Mouse (Mus musculus) brown adipose tissue, adult 24 weeks (tissue): ENCODE measurements around the gene Nfkbie. TPM values are rescaled to one million over a fixed set of nuclear protein-coding genes. Genes with fewer than 3 reads are reported as not detected.
A peak's percentile ranks its signal among the peaks of the same experiment; 100 is the strongest.

Experiments
- H3K27ac ChIP-seq: fragments of 200-500 bp; replicated peaks from 2 replicates; pipeline ENCODE4 v1.5.1; 2012; ENCODE audit warnings: low read depth, mild to moderate bottlenecking, low read length
- H3K4me1 ChIP-seq: fragments of 200-500 bp; 2 replicates; pipeline ENCODE4 v1.6.1; 2012; ENCODE audit warnings: low read length, mixed read lengths; ENCODE audit not compliant: control insufficient read depth, insufficient read depth, insufficient read length
- H3K4me3 ChIP-seq: fragments of 200-500 bp; 2 replicates; pipeline ENCODE4 v1.5.1; 2012; ENCODE audit warnings: low read depth, mild to moderate bottlenecking, low read length, moderate library complexity; ENCODE audit not compliant: insufficient read depth
- polyA plus RNA-seq: library from polyadenylated mRNA; stranded (reverse); fragments of >200 nt; gene quantifications from 2 replicates; pipeline ENCODE4 v1.2.4, GENCODE M21; 2012; ENCODE audit not compliant: missing spikeins, insufficient read depth, insufficient read length

Gene Nfkbie
- polyA plus RNA-seq, 1 experiment, result 1.4 TPM

DNA sequence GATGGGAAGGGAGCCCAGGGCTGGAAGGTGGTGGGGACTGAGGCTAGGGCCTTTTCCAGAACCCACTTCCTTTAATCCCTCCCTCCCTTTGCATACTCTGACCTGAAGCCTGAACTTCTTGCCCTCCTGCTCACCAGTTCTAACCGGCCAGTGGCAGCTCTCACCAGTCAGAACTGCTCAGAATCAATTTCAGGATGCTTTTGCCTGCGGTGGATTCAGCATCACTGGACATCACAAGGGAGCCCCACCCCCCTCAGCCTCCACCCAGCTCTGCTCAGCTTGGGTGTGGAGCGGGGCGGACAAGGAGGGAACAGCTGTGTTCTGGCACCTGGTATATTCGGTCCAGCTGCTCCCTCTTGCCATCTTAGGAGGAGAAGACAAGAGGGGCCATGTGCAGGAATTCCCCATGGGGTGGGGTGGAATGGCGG is 46.4 kb downstream of the Nfkbie start, which contains the start of gene Mymx:
Mymx (minus strand) TSS at position 226 of the 428 bp plus-strand sequence.
- H3K27ac ChIP-seq, result no peak within 1 kb of the TSS
- no peak within 1 kb of the TSS for H3K4me3 ChIP-seq
- H3K4me1 ChIP-seq, result peaks cover 4% of the 10 kb centered on the region; the same call in 1 of the 2 replicates

- H3K27ac ChIP-seq, result no peak overlapping the region
- H3K4me1 ChIP-seq, result peaks cover 3% of the 10 kb centered on the region; the same call in 1 of the 2 replicates
- H3K4me3 ChIP-seq, result no peak overlapping the region
Observed at GRCm38 (mm10) chr17:45602984-45603383, 47.5 kb downstream of the Nfkbie start.

GRCm38 (mm10) chr17:45606992-45607879 is 51.7 kb downstream of the Nfkbie start:
- H3K4me1 ChIP-seq, result peaks cover 3% of the 10 kb centered on the region; the same call in 1 of the 2 replicates
- H3K27ac ChIP-seq, result no peak overlapping the region
- H3K4me3 ChIP-seq, result no peak overlapping the region

GRCm38 (mm10) chr17:45608396-45608795 is 52.9 kb downstream of the Nfkbie start:
- Histone ChIP-seq H3K4me3 (no peak overlapping the region), H3K27ac (no peak overlapping the region), H3K4me1 (peaks cover 3% of the 10 kb centered on the region; the same call in 1 of the 2 replicates)

DNA sequence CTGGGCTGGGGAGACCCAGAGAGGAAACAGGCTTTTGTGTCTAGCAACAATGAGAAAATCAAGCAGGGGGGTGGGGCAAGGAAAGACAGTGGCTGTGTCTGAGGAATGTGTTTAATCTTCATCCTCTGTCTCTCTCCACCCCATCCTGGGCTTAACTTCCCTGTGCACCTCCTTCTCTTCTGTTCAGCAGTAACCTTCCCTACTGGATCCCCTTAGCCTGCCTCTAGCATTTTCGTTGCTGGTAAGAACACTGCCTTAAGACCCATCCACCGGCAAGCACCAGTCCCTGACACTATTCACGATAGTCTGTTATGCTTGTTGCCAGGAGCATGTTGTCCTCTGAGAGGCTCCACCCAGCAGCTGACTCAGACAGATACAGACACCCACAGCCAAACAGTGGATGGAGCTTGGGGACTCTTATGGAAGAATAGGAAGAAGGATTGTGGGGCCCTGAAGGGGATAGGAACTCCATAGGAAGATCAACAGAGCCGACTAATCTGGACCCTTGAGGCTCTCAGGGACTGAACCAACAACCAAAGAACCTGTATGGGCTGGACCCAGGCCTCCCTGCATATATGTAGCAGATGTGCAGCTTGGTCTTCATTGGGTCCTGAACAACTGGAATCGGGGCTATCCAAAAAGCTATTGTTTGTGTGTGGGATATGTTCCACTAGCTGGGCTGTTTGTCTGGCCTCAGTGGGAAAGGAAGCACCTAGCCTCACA is 54.8 kb downstream of the Nfkbie start:
- Histone ChIP-seq H3K4me3 (no peak overlapping the region), H3K27ac (peak overlapping the region; percentile 13; the same call in 1 of the 2 replicates), H3K4me1 (peaks cover 3% of the 10 kb centered on the region; the same call in 1 of the 2 replicates)

GRCm38 (mm10) chr17:45612008-45612407 is 56.5 kb downstream of the Nfkbie start:
- no peak overlapping the region for H3K27ac ChIP-seq
- H3K4me3 ChIP-seq, result no peak overlapping the region
- H3K4me1 ChIP-seq, result peaks cover 3% of the 10 kb centered on the region; the same call in 1 of the 2 replicates

Other genes with a start within 250 kb of the Nfkbie start
- 15.9 and 16.4 TPM in 2 replicates for gene Cdc5l, start 122.0 kb upstream of the Nfkbie start, polyA plus RNA-seq
- gene Spats1, start 80.3 kb upstream of the Nfkbie start, polyA plus RNA-seq, result not detected in 2 replicates
- 16.0 and 16.1 TPM in 2 replicates for gene Aars2, start 48.9 kb upstream of the Nfkbie start, polyA plus RNA-seq
- gene Tcte1, start 32.3 kb upstream of the Nfkbie start, polyA plus RNA-seq, result not detected in 2 replicates
- gene Tmem151b, start 6.0 kb upstream of the Nfkbie start, polyA plus RNA-seq, result not detected in 2 replicates
- 17.0 and 36.4 TPM in 2 replicates for gene Slc35b2, start 8.2 kb downstream of the Nfkbie start, polyA plus RNA-seq
- gene Hsp90ab1, start 17.6 kb downstream of the Nfkbie start, polyA plus RNA-seq, result 869 and 998 TPM in 2 replicates
- gene Slc29a1, start 43.9 kb downstream of the Nfkbie start, polyA plus RNA-seq, result 32.8 and 56.5 TPM in 2 replicates
- not detected in 2 replicates for gene Mymx, start 46.4 kb downstream of the Nfkbie start, polyA plus RNA-seq
- gene Capn11, start 103.6 kb downstream of the Nfkbie start, polyA plus RNA-seq, result not detected in 2 replicates
- gene Mrpl14, start 130.6 kb downstream of the Nfkbie start, polyA plus RNA-seq, result 138 and 175 TPM in 2 replicates
- 14.2 and 24.2 TPM in 2 replicates for gene Tmem63b, start 131.2 kb downstream of the Nfkbie start, polyA plus RNA-seq
- not detected in 2 replicates for gene 1600014C23Rik, start 178.1 kb downstream of the Nfkbie start, polyA plus RNA-seq